Mouse (Mus musculus) heart, embryonic 15.5 days (tissue): ENCODE data around the gene Trir. TPM values are rescaled to one million over a fixed set of nuclear protein-coding genes. Genes with fewer than 3 reads are reported as not detected.

Experiments used
- ATAC-seq: fragments of 200-750 bp; cut with Nextera tagmentation; replicated peaks from 2 replicates; pipeline ENCODE4 v1.8.0; 2017; ENCODE audit warnings: low read depth, moderate TSS enrichment; ENCODE audit not compliant: insufficient number of reproducible peaks, insufficient read depth, low FRiP score
- H3K27ac ChIP-seq: fragments of 300-500 bp; sonication (generic); 2 replicates; pipeline ENCODE4 v1.5.1; 2015; ENCODE audit warnings: mild to moderate bottlenecking, inconsistent platforms
- H3K27me3 ChIP-seq: fragments of 300-500 bp; sonication (generic); 2 replicates; pipeline ENCODE4 v1.6.1; 2015; ENCODE audit warnings: inconsistent platforms
- H3K36me3 ChIP-seq: fragments of 300-500 bp; sonication (generic); 2 replicates; pipeline ENCODE4 v1.6.1; 2015; ENCODE audit warnings: mild to moderate bottlenecking, inconsistent platforms
- H3K4me1 ChIP-seq: fragments of 300-500 bp; sonication (generic); replicated peaks from 2 replicates; pipeline ENCODE4 v1.6.1; 2015; ENCODE audit warnings: inconsistent platforms
- H3K4me2 ChIP-seq: fragments of 300-500 bp; sonication (generic); 2 replicates; pipeline ENCODE4 v1.6.1; 2015; ENCODE audit warnings: inconsistent platforms, mild to moderate bottlenecking, moderate library complexity
- H3K4me3 ChIP-seq: fragments of 300-500 bp; sonication (generic); 2 replicates; pipeline ENCODE4 v1.5.1; 2015; ENCODE audit warnings: mild to moderate bottlenecking, inconsistent platforms
- H3K9ac ChIP-seq: fragments of 300-500 bp; sonication (generic); 2 replicates; pipeline ENCODE4 v1.6.1; 2015; ENCODE audit warnings: mild to moderate bottlenecking, inconsistent platforms
- H3K9me3 ChIP-seq: fragments of 300-500 bp; sonication (generic); replicated peaks from 2 replicates; pipeline ENCODE4 v1.6.1; 2016; ENCODE audit warnings: inconsistent platforms
- WGBS: fragments of 180-500 bp; shearing (Covaris S2); methylation state at CpG from one replicate; pipeline ENCODE4 v1.1.7; 2015; ENCODE audit warnings: mixed read lengths; 5-methylcytosine and 5-hydroxymethylcytosine counted together
- polyA plus RNA-seq: library from polyadenylated mRNA; unstranded; fragments of >200 nt; fragmentation: Nextera tagmentation; extraction: Ambion mirVana; gene quantifications from 2 replicates; pipeline ENCODE4 v1.2.1, GENCODE M21; 2015

Gene Trir
- polyA plus RNA-seq = 68.4 and 77.2 TPM in 2 replicates

DNA sequence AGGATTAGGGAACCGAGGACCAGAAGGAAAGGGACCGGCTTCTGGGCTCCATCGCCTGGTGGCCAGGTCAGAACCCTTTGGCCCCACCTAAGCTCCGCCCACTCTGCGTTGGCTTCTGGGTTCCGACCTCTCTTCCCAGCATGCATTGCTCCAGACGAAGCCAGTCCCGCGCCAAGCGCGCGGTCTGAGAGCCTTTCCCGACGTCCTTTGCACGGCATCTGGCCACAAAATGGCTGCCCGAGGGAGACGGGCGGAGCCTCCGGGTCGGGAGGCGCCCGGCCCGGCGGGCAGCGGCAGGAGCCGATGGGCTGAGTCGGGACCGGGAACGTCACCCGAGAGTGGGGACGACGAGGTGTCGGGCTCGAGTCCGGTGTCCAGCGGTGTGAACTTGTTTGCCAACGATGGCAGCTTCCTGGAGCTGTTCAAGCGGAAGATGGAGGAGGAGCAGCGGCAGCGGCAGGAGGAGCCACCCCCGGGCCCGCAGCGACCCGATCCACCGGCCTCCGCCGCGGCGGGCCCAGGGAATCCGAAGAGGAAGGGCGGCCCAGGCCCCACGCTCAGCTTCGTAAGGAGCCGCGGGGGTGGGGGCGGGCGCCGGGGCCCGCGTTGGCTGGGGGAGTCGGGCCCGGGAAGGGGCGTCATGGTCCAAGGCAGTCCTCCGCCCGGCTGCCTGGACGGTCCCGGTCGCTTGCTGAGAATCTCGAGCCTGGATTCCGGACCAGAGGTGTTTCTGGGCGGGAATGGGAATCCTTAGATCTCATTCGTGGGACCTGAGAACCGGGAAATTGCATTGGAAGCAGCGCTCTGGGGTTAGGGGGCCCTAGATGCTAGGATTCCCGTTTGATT lies at the start of gene Trir:
TSS of gene Trir (plus strand) at position 154 of the 846 bp plus-strand sequence.
- Histone ChIP-seq H3K4me2 (peak within 1 kb of the TSS; percentile 87), H3K27ac (peak within 1 kb of the TSS; percentile 89), H3K4me3 (peak within 1 kb of the TSS; percentile 77), H3K9me3 (no peaks in the 10 kb centered on the region), H3K4me1 (peaks cover 41% of the 10 kb centered on the region), H3K9ac (peak within 1 kb of the TSS; percentile 95), H3K36me3 (peaks cover 44% of the 10 kb centered on the region), H3K27me3 (no peaks in the 10 kb centered on the region)
- ATAC-seq = peak; percentile 78
- under 1% methylated on average over 75 of the region's 75 CpGs for WGBS

GRCm38 (mm10) chr8:84977435-84978247 lies 49.0 kb upstream of the Trir start:
- under 1% methylated on average over 70 of the region's 70 CpGs for WGBS
- H3K9ac ChIP-seq = peak overlapping the region; percentile 79

DNA sequence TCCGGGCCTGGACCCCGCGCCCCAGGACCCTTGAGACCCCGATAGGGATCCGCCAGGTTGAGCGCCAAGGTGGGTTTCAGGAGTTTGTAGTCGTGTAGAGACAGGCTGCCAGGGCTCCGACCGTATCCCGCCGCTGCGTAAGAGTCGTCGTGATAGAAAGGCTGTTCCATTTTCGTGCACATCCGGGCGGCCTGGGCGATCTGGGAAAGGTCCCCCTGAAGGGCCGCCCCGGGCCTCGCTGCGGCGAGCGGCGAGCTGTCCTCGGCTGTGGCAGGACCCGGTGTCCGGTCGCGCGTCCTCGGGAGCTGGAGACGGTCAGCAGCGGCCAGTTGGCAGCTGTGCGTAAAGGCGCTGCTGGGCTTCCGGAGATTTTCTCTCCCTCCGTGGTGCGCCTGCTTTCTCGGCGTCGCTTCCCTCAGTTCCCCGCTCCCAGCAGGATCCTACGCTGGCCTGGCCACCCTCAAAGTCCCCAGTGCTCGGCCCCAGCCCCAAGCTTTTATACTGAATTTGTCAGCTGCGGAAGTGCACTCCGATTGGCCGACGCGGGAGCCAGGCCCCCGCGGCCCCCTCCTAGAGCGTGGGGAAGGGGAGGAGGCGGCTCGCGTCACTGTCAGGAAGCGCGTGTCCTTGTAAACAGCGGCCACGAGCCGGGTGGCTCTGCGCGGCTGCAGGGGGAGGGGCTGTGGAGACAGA lies 48.2 kb upstream of the Trir start, which contains the start of gene Junb:
TSS of gene Junb (minus strand) at position 471 of the 693 bp plus-strand sequence.
- peak within 1 kb of the TSS; percentile 66 for H3K4me3 ChIP-seq
- H3K4me1 ChIP-seq = peaks cover 70% of the 10 kb centered on the region
- WGBS = under 1% methylated on average over 63 of the region's 63 CpGs
- H3K27me3 ChIP-seq = no peaks in the 10 kb centered on the region
- H3K9ac ChIP-seq = peak within 1 kb of the TSS; percentile 79
- peak within 1 kb of the TSS; percentile 91 for H3K27ac ChIP-seq
- ATAC-seq = peak; percentile 67
- H3K4me2 ChIP-seq = peak within 1 kb of the TSS; percentile 97
- no peaks in the 10 kb centered on the region for H3K9me3 ChIP-seq
- peaks cover 7% of the 10 kb centered on the region for H3K36me3 ChIP-seq

More at GRCm38 (mm10) chr8:84977435-84978247, 49.0 kb upstream of the Trir start:
- H3K4me1 ChIP-seq = peaks cover 70% of the 10 kb centered on the region
- no peaks in the 10 kb centered on the region for H3K9me3 ChIP-seq
- H3K4me3 ChIP-seq = peak overlapping the region; percentile 66
- ATAC-seq = no peak
- peak overlapping the region; percentile 91 for H3K27ac ChIP-seq
- no peaks in the 10 kb centered on the region for H3K27me3 ChIP-seq
- peaks cover 15% of the 10 kb centered on the region for H3K36me3 ChIP-seq
- peak overlapping the region; percentile 97 for H3K4me2 ChIP-seq

- WGBS = 3% methylated on average over 38 of the region's 42 CpGs
- H3K36me3 ChIP-seq = no peaks in the 10 kb centered on the region
- peak overlapping the region; percentile 97 for H3K4me2 ChIP-seq
- peaks cover 73% of the 10 kb centered on the region for H3K4me1 ChIP-seq
- H3K27ac ChIP-seq = peak overlapping the region; percentile 91
- peak overlapping the region; percentile 49 for H3K9ac ChIP-seq
- H3K9me3 ChIP-seq = no peaks in the 10 kb centered on the region
- ATAC-seq = peak; percentile 18
- H3K27me3 ChIP-seq = no peaks in the 10 kb centered on the region
- peak overlapping the region; percentile 66 for H3K4me3 ChIP-seq
Measured at GRCm38 (mm10) chr8:84979599-84980421, 46.8 kb upstream of the Trir start.

DNA sequence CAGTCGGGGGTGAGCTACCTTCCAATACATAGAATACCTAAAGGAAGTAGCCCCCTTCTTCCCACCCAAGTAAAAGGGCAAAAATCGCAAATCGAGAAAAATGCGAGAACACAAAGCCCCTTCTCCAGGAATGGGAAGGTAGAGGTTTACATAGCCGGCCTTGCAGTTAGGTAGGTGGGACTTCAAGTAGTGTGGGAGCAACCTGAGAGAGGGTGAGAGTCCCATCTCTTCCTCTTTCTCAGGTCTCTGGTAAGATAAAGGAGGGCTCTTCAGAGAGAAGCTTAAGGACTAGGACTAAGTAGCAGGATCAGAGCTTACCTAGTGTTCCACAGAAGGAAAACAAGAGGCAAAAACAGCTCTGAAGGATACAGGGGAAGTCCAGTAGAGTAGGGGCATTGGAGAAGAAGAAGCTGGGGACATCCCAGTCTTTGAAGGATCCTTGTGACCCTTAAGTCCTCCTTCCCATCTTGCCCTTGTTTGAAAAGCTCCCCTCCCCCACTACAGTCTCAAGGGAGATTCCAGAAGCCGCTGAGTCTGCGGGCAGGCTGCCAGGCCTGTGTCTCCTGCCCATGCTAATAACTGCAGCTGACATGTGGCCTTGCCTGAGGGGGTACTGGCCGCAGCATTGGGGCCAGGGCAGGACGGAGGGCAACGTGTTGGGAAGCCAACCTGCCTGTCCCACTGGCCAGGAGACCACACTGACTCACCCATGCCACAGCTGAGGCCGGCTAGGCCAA lies 45.8 kb upstream of the Trir start:
- no peak for ATAC-seq
- H3K27ac ChIP-seq = peak overlapping the region; percentile 91
- peak overlapping the region; percentile 97 for H3K4me2 ChIP-seq
- no peak overlapping the region for H3K9ac ChIP-seq
- peaks cover 73% of the 10 kb centered on the region for H3K4me1 ChIP-seq
- H3K27me3 ChIP-seq = no peaks in the 10 kb centered on the region
- WGBS = 25% methylated on average over 11 of the region's 11 CpGs
- no peaks in the 10 kb centered on the region for H3K9me3 ChIP-seq
- H3K4me3 ChIP-seq = peak overlapping the region; percentile 66
- H3K36me3 ChIP-seq = no peaks in the 10 kb centered on the region

GRCm38 (mm10) chr8:84981644-84982498 lies 44.8 kb upstream of the Trir start:
- H3K27ac ChIP-seq = peak overlapping the region; percentile 91
- 69% methylated on average over 15 of the region's 15 CpGs for WGBS
- ATAC-seq = no peak
- H3K4me2 ChIP-seq = no peak overlapping the region
- no peaks in the 10 kb centered on the region for H3K9me3 ChIP-seq
- H3K9ac ChIP-seq = no peak overlapping the region
- no peaks in the 10 kb centered on the region for H3K36me3 ChIP-seq
- no peaks in the 10 kb centered on the region for H3K27me3 ChIP-seq
- peaks cover 76% of the 10 kb centered on the region for H3K4me1 ChIP-seq
- H3K4me3 ChIP-seq = no peak overlapping the region

DNA sequence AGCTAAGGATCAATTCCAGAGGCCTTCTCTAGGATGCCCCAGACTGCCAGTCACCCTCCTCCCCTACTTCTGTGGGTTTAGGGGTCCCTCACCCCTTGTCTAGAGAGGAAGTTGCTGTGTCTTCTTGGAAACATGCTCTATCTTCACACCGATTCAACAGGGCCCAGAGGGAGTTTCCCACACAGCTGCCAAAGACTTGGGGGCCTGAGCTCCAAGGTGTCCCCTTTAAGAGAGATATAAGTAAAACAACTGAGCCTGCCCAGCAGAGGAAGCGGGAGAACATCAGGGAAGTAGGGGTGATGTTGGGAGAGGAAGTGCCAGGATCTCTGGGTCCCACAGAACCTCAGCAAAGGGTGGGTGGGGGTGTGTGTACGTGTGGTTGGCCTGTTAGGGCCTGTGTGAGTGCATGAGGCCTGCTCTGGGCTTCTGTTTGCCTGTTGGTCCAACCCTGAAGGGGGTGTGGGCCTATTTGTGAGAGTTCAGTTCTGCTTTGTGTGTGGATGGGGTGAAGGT lies 44.1 kb upstream of the Trir start:
- ATAC-seq = no peak
- 55% methylated on average over 3 of the region's 3 CpGs for WGBS
- no peak overlapping the region for H3K9ac ChIP-seq
- no peak overlapping the region for H3K4me3 ChIP-seq
- H3K9me3 ChIP-seq = no peaks in the 10 kb centered on the region
- H3K4me1 ChIP-seq = peaks cover 70% of the 10 kb centered on the region
- no peak overlapping the region for H3K27ac ChIP-seq
- H3K4me2 ChIP-seq = no peak overlapping the region
- no peaks in the 10 kb centered on the region for H3K27me3 ChIP-seq
- no peaks in the 10 kb centered on the region for H3K36me3 ChIP-seq

DNA sequence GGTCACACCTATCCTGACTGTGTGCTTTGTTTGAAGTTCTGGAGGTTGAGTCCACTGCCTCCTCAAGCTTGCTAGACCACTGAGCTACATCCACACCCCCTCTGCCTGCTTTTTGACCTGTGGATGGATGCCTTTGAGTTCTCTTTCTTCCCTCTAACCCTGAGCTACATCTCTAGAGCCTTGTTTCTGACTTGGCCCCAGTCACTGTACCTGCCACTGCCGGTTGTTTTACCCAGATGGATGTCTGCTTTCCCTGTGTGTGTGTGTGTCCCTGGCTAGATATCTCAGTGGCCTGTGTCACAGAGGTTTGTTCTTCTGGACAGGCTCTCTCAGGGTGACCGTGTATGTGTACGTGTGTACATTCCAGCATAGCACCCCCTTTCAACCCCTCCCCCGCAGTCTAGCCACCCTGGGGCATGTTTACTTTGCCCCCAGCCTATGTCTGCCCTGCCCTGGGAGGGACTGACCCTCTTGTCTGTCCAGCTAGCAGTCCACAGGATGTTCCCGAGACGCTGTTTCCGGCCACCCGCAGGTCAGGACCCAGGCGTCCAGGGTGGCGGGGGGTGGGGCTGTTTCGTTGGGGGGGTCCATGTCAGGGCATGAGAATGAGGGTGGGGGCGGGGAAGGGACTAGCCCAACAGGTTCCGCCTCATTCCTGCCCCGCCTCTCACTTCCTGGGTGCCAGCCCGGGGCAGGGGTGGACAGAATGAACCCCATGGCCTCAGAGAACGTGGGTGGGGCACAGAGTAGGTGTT lies 42.2 kb upstream of the Trir start:
- H3K27me3 ChIP-seq = no peaks in the 10 kb centered on the region
- ATAC-seq = no peak
- H3K9ac ChIP-seq = no peak overlapping the region
- H3K4me1 ChIP-seq = peaks cover 58% of the 10 kb centered on the region
- 11% methylated on average over 16 of the region's 16 CpGs for WGBS
- H3K27ac ChIP-seq = peak overlapping the region; percentile 72
- H3K4me3 ChIP-seq = peak overlapping the region; percentile 61; the same call in 1 of the 2 replicates
- peak overlapping the region; percentile 99 for H3K4me2 ChIP-seq
- no peaks in the 10 kb centered on the region for H3K36me3 ChIP-seq
- H3K9me3 ChIP-seq = no peaks in the 10 kb centered on the region
